Mouse (Mus musculus): ENCODE data around the gene Gm10271. TPM values are rescaled to one million over a fixed set of nuclear protein-coding genes. Genes with fewer than 3 reads are reported as not detected.

Gm10271 gene
- not detected in 2 replicates for polyA plus RNA-seq (2015; fragmentation: Nextera tagmentation; extraction: Ambion mirVana)

DNA sequence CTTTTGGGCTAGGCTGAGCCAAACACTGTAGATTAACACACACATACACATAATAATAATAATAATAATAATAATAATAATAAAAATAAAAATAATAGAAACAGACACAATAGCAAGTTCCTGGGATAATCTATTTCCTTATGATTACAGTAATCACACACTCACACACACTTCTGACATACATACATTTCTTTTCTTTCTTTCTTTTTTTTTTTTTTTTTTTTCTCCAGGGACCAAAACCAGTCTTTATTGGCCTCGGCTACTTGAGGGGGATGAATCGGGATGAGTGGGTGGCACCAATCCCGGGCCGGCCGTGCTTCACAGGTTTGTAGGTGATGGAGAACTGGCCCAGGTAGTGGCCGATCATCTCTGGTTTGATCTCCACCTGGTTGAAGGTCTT lies at the start of gene Gm10271:
TSS of gene Gm10271 (minus strand) at position 101 of the 400 bp plus-strand sequence.
- WGBS, result 95% methylated on average over 6 of the region's 6 CpGs
- Histone ChIP-seq H3K27ac (replicated peaks) (no peak within 1 kb of the TSS), H3K9ac (ENCODE audit: low read length) (no peak within 1 kb of the TSS), H3K4me1 (replicated peaks; ENCODE audit: control insufficient read depth, insufficient read depth) (no peaks in the 10 kb centered on the region), H3K36me3 (ENCODE audit: control insufficient read depth, insufficient read depth, low read length) (no peaks in the 10 kb centered on the region), H3K4me3 (ENCODE audit: low read depth, low read length) (no peak within 1 kb of the TSS), H3K4me2 (replicated peaks; ENCODE audit: low read depth) (no peak within 1 kb of the TSS), H3K27me3 (ENCODE audit: control insufficient read depth, insufficient read depth, low read length) (no peaks in the 10 kb centered on the region), H3K9me3 (ENCODE audit: control insufficient read depth, low read length) (no peaks in the 10 kb centered on the region)
- DNase-seq (ENCODE audit: low spot score) (no peak), ATAC-seq (ENCODE audit: low FRiP score, low TSS enrichment) (no peak)
- no peak for TF ChIP-seq CTCF (IDR thresholded peaks at IDR 0.05; ENCODE audit: low read depth)
- TF ChIP-seq EP300 (optimal IDR thresholded peaks at IDR 0.05), result no peak

DNA sequence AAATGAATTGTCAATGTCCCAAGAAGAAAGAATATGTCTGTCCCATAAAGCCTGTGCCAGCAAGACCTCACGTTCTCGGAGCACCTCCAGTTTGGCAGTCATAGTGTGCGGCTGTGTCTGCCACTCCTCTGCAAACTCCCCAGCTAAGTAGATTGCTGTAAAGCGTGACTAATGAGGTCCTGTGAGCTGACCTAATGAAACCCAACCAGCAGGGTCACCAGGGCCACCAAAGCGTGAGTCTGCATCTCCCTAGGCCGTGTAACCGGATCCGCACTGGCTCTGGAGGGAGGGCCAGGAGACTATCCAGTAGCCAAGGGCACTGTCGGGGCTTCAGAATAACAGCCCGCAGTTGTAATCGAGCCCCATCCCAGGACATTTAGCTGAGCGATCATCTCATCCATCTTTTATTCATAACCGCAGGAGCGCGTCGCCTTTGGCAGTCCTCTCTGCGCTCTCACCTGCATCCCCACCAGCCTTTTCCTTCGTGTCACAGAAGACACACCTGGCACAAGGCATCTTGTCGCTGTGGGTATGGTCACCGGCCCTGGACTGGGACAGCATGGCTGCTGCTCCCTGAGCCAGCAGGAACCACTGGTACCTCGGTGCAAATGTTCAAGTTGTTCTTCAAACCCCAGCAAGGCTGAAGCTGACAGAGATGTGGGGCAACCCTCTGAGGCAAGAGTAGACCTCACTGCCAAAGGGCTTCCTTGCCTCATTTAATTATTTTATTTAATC lies 48.8 kb upstream of the Gm10271 start:
- Histone ChIP-seq H3K27ac (replicated peaks) (no peak overlapping the region), H3K9ac (ENCODE audit: low read length) (no peak overlapping the region), H3K4me1 (replicated peaks; ENCODE audit: control insufficient read depth, insufficient read depth) (no peaks in the 10 kb centered on the region), H3K27me3 (ENCODE audit: control insufficient read depth, insufficient read depth, low read length) (no peaks in the 10 kb centered on the region), H3K36me3 (ENCODE audit: control insufficient read depth, insufficient read depth, low read length) (no peaks in the 10 kb centered on the region), H3K4me2 (replicated peaks; ENCODE audit: low read depth) (no peak overlapping the region), H3K9me3 (ENCODE audit: control insufficient read depth, low read length) (no peaks in the 10 kb centered on the region), H3K4me3 (ENCODE audit: low read depth, low read length) (no peak overlapping the region)
- peak; percentile 42 for DNase-seq (ENCODE audit: low spot score)
- WGBS, result 31% methylated on average over 21 of the region's 21 CpGs
- ATAC-seq (ENCODE audit: low FRiP score, low TSS enrichment), result peak; percentile 74; the same call in 1 of the 2 replicates
- TF ChIP-seq CTCF (IDR thresholded peaks at IDR 0.05; ENCODE audit: low read depth) (no peak), EP300 (optimal IDR thresholded peaks at IDR 0.05) (no peak)

DNA sequence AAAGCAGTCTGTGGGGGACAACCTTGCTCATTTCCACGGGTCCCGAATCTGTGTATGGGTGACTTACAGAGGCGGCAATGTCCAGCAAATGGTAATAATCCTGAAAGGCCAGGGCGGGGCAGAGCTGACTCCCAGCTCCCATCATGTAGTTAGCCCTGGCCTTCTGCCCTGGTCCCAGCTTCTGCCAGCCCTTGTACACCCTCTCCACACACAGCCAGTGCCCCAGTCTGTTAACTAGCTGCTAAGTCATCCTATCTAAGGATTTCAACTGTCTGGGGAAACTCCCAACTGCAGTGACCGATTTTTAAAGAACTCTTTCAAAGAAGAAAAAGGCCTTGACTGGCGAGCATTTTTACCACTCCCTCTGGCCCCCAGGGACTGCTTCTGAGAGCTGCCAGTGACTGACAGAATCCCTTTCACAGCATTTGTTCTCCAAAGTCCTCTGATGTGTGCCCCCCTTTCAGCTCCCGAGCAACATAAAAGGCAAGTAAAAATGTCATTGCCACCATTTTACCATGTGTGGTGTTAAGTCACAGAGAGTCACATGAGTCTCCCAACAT lies 46.0 kb upstream of the Gm10271 start:
- Histone ChIP-seq H3K9me3 (ENCODE audit: control insufficient read depth, low read length) (no peaks in the 10 kb centered on the region), H3K4me2 (replicated peaks; ENCODE audit: low read depth) (no peak overlapping the region), H3K4me1 (replicated peaks; ENCODE audit: control insufficient read depth, insufficient read depth) (no peaks in the 10 kb centered on the region), H3K27ac (replicated peaks) (no peak overlapping the region), H3K27me3 (ENCODE audit: control insufficient read depth, insufficient read depth, low read length) (no peaks in the 10 kb centered on the region), H3K9ac (ENCODE audit: low read length) (no peak overlapping the region), H3K4me3 (ENCODE audit: low read depth, low read length) (no peak overlapping the region), H3K36me3 (ENCODE audit: control insufficient read depth, insufficient read depth, low read length) (no peaks in the 10 kb centered on the region)
- TF ChIP-seq CTCF (IDR thresholded peaks at IDR 0.05; ENCODE audit: low read depth), result no peak
- no peak for TF ChIP-seq EP300 (optimal IDR thresholded peaks at IDR 0.05)
- ATAC-seq (ENCODE audit: low FRiP score, low TSS enrichment), result no peak
- DNase-seq (ENCODE audit: low spot score), result no peak
- 64% methylated on average over 7 of the region's 7 CpGs for WGBS

DNA sequence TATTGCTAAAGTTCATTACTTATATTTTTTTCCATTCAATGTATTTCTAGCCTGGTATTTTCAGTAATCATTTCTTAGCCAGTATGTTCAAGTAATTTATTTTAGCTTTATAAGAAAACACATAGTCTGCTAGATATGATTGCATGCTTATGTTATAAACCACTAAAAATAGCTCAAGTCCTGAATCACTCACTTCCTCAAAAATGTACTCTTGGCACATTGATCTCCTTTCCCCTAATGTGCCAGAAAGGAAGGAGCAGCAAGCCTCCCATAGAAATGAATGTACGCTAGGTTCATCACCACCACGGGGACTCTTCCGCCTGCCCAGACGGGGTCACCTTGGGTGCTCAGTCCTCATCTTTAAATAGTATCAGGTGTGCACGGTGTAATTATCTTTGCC lies 42.2 kb upstream of the Gm10271 start:
- H3K4me3 ChIP-seq (ENCODE audit: low read depth, low read length), result no peak overlapping the region
- no peak overlapping the region for H3K27ac ChIP-seq (replicated peaks)
- ATAC-seq (ENCODE audit: low FRiP score, low TSS enrichment) (peak; percentile 45), DNase-seq (ENCODE audit: low spot score) (no peak)
- no peaks in the 10 kb centered on the region for H3K36me3 ChIP-seq (ENCODE audit: control insufficient read depth, insufficient read depth, low read length)
- WGBS, result 59% methylated on average over 5 of the region's 5 CpGs
- H3K9ac ChIP-seq (ENCODE audit: low read length), result no peak overlapping the region
- no peak for TF ChIP-seq CTCF (IDR thresholded peaks at IDR 0.05; ENCODE audit: low read depth)
- no peak for TF ChIP-seq EP300 (optimal IDR thresholded peaks at IDR 0.05)
- no peaks in the 10 kb centered on the region for H3K4me1 ChIP-seq (replicated peaks; ENCODE audit: control insufficient read depth, insufficient read depth)
- no peaks in the 10 kb centered on the region for H3K27me3 ChIP-seq (ENCODE audit: control insufficient read depth, insufficient read depth, low read length)
- H3K9me3 ChIP-seq (ENCODE audit: control insufficient read depth, low read length), result no peaks in the 10 kb centered on the region
- no peak overlapping the region for H3K4me2 ChIP-seq (replicated peaks; ENCODE audit: low read depth)

DNA sequence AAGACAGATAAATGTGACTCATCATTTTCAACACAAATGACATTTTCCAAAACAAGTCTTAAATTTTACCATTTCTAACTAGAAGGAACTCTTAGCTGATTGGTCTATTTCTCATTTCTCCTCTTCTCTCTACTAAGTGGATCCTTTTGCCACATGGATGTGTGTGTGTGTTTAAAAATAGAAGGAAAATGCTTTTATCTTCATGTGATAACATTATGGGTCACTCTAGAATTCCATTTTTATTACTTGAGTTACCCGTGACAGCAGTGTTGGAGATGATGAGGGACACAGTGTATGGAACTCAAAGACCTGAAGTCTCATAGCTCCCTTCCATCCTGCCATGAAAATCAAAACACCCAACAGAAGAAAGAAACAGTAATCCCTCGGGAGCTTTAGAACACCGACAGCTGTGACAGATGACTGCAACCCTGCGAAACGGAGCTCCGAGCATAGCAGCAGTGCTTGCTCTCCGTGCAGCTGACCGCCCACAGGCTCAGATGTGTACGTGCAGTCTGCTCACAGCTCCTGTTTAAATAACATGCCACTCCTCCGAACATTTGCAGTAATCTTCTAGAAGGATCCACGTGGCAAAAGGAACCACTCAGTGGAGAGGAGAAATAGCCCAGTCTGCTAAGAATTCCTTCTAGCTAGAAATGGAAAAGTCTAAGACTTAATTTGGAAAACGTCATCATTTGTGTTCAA lies 41.4 kb upstream of the Gm10271 start:
- Histone ChIP-seq H3K27me3 (ENCODE audit: control insufficient read depth, insufficient read depth, low read length) (no peaks in the 10 kb centered on the region), H3K27ac (replicated peaks) (no peak overlapping the region), H3K9ac (ENCODE audit: low read length) (no peak overlapping the region), H3K36me3 (ENCODE audit: control insufficient read depth, insufficient read depth, low read length) (no peaks in the 10 kb centered on the region), H3K4me2 (replicated peaks; ENCODE audit: low read depth) (peak overlapping the region; percentile 30), H3K4me1 (replicated peaks; ENCODE audit: control insufficient read depth, insufficient read depth) (no peaks in the 10 kb centered on the region), H3K4me3 (ENCODE audit: low read depth, low read length) (no peak overlapping the region), H3K9me3 (ENCODE audit: control insufficient read depth, low read length) (no peaks in the 10 kb centered on the region)
- peak; percentile 63 for DNase-seq (ENCODE audit: low spot score)
- TF ChIP-seq CTCF (IDR thresholded peaks at IDR 0.05; ENCODE audit: low read depth) (peak; percentile 48), EP300 (optimal IDR thresholded peaks at IDR 0.05) (no peak)
- ATAC-seq (ENCODE audit: low FRiP score, low TSS enrichment), result peak; percentile 97
- WGBS, result 4% methylated on average over 12 of the region's 12 CpGs

DNA sequence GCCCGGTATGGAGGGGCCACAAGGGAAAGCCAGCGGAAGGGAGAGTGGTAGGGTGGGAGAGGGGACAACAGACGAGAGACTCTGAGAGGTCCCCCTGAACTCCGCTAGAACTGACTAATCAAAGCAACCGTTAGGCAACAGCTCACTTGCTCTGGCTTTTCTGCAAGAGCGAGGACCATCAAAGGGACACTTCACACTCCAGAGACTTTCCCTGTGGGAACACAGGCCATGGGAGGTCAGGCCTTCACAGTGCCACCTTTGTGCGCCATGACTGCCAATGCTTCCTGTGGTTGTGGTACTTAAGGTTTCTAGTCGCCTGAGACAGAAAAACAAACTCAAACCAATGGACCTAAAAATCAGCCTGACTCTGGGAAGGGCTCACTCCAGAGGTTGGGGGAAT lies 38.6 kb upstream of the Gm10271 start:
- ATAC-seq (ENCODE audit: low FRiP score, low TSS enrichment) (no peak), DNase-seq (ENCODE audit: low spot score) (no peak)
- TF ChIP-seq CTCF (IDR thresholded peaks at IDR 0.05; ENCODE audit: low read depth) (no peak), EP300 (optimal IDR thresholded peaks at IDR 0.05) (no peak)
- Histone ChIP-seq H3K4me3 (ENCODE audit: low read depth, low read length) (no peak overlapping the region), H3K27me3 (ENCODE audit: control insufficient read depth, insufficient read depth, low read length) (no peaks in the 10 kb centered on the region), H3K36me3 (ENCODE audit: control insufficient read depth, insufficient read depth, low read length) (no peaks in the 10 kb centered on the region), H3K9ac (ENCODE audit: low read length) (no peak overlapping the region), H3K9me3 (ENCODE audit: control insufficient read depth, low read length) (no peaks in the 10 kb centered on the region), H3K4me1 (replicated peaks; ENCODE audit: control insufficient read depth, insufficient read depth) (no peaks in the 10 kb centered on the region), H3K4me2 (replicated peaks; ENCODE audit: low read depth) (no peak overlapping the region), H3K27ac (replicated peaks) (no peak overlapping the region)
- WGBS, result 75% methylated on average over 8 of the region's 8 CpGs
